Mouse (Mus musculus) gastrocnemius, postnatal 14 days (tissue): ENCODE measurements around the gene Sepsecs. TPM values are rescaled to one million over a fixed set of nuclear protein-coding genes. Genes with fewer than 3 reads are reported as not detected.
"Not testable (repeated sequence)": the region's sequence is repeated elsewhere in the genome, so short reads cannot be mapped to it uniquely, and the experiment has no call there.

ENCODE experiments used
- DNase-seq: peaks from one replicate; pipeline ENCODE4 v3.0.0; 2021; ENCODE audit warnings: mixed read lengths
- intact Hi-C: fragments of 180-260 bp; cut with DNase I; formaldehyde crosslinking; loops from one replicate; pipeline ENCODE4 v1.15.1; 2025; ENCODE audit warnings: low total_unique reads
- long read RNA-seq, 2 experiments: library from polyadenylated mRNA; stranded (forward); transcript quantifications; one replicate each; pipeline ENCODE4 v2.0.0; 2021
- total RNA-seq, 2 experiments: library from RNA; stranded (reverse); gene quantifications; 2 replicates each; pipeline ENCODE4 v1.2.3; 2021

The Sepsecs gene
- 1 to 10 TPM; 5.6 to 5.9 TPM for total RNA-seq
- long read RNA-seq, experiment 1, full-length matches to known transcripts, result 7 of 12 reads
- long read RNA-seq, experiment 1, partial matches to known transcripts, result 1 of 12 reads
- long read RNA-seq, experiment 1, other reads (novel, unspliced or antisense), result 4 of 12 reads
- long read RNA-seq, experiment 2, full-length matches to known transcripts, result 8 of 9 reads
- long read RNA-seq, experiment 2, partial matches to known transcripts, result 0 of 9 reads
- long read RNA-seq, experiment 2, other reads (novel, unspliced or antisense), result 1 of 9 reads

DNA sequence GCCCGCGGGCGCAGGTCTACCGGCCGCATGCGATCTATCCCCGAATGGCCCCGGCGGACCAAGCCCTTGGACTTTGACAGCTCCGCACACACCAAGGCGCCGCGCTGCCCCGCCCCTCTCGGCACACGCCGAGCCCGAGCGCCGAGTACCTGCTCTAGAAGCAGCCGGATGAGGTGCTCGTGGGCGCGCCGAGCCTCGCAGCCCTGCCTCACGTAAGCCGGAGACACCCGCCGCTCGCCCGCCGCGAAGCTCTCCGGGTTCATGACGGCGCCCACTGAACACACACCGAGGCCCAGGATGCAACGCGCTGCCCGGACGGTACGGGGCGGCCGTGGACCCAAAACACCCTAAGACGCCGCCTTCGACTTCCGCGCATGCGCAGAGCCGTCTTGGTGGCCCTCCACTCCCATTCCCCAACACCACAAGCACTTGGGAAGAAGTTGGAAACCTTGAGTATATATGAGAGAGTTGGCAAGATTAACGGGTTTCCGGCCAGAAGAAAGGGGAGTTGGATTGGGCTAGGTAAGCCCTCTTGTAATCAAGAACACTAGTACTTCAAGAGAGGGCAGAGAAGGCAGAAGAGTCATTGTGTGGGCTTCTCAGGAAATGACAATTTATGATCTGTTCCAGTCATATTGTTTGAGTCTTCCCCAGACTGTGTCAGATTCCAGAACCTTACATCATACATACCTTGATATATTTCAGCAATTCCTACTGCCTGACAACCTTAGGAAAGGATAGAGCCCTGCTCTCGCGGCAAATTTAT, at the start of gene Sepsecs:
Gene Sepsecs (minus strand): TSS at position 283 of the 766 bp plus-strand sequence.
- intact Hi-C loops, result loop anchor here (10.0 kb wide), 1 partner anchor 155 kb away; no protein-coding TSS in a partner anchor
- DNase-seq, result peak; percentile 93

DNA sequence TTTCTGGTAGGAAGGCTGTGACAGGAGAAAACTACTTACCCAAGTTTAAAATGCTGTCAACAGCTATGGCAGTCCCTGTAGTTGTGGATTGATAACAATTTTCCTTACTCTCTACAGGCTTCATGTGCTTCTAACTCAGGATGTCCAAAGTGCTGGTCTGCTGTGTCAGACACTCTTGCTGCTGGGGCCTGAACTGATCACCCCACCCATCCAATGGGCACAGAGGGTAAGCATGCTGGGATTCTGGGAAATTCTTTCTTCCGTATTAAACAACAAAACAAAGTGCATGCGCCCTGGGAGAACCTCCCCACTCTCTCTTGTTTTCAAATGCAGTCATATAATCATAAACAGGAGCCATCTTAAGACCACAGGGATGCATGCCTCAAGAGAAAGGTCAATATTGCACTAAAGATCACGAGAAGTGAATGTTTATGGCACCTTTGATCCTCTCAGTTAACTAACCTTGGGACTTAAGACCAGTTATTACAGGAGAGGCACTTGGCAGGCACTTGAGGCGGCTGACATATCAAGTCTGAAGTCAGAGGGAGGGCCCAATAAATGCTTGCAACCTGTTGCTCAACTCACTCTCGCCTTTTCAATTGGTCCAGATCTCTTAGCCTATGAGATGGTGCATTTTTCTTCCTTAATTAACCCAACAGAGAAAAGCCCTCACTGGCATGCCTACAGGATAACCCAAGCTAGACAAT, 47.4 kb upstream of the Sepsecs start:
- intact Hi-C loops, result no loop called here
- DNase-seq, result no peak

GRCm38 (mm10) chr5:52712704-52713103, 43.2 kb upstream of the Sepsecs start:
- no peak for DNase-seq
- intact Hi-C loops, result no loop called here

GRCm38 (mm10) chr5:52704562-52704961, 35.1 kb upstream of the Sepsecs start:
- no peak for DNase-seq
- intact Hi-C loops, result no loop called here

DNA sequence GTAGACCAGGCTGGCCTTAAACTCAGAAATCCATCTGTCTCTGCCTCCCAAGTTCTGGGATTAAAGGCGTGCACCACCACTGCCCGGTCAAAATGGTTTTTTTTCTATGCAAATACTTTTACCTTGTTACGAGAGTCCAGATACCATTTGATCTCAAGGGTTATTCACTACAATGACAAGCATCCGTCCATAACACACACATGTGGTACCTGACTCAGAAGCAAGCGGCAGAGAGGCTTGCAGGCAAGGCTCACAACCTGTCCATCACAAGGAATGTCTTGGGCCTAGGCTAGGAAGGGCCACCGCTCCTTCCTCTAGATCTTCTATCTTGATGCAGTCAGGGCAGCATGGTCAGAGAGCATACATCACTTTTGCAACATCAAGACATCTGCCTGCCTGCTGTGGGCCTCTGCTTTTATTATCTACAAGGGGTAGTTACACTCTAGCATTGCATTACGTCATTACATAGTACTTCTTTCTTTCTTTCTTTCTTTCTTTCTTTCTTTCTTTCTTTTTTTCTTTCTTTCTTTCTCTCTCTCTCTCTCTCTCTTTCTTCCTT, 28.5 kb upstream of the Sepsecs start:
- intact Hi-C loops, DNase-seq: not testable (repeated sequence)

- no peak for DNase-seq
These were observed 27.8 kb upstream of the Sepsecs start for GRCm38 (mm10) chr5:52697291-52697690.

GRCm38 (mm10) chr5:52687741-52688455, 18.4 kb upstream of the Sepsecs start:
- intact Hi-C loops, result no loop called here
- DNase-seq, result no peak

More at GRCm38 (mm10) chr5:52697291-52697690, 27.8 kb upstream of the Sepsecs start:
- intact Hi-C loops, result no loop called here

GRCm38 (mm10) chr5:52681111-52681510, 11.6 kb upstream of the Sepsecs start:
- intact Hi-C loops, result no loop called here
- no peak for DNase-seq

DNA sequence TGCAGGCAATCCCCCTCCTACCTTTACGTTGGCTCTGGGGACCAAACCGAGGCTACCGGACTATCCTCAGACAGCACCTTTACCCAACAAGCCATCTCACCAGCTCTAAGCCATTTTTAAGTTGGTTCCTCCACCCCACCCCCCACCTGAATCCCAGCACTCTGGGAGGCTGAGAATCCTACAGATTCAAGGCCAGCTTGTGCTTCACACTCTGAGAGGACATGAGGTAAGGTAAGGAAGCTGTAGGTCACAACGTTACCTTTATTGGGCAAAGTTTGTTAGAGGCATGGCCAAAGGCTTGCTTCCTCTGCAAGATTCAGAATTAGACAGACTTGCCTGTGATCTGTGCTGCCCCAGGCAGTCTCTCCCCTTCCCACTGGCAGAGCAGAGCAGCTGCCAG, 10.7 kb upstream of the Sepsecs start:
- intact Hi-C loops, result no loop called here
- DNase-seq, result no peak

GRCm38 (mm10) chr5:52678498-52679070, 9.1 kb upstream of the Sepsecs start:
- DNase-seq, result no peak
- intact Hi-C loops, result loop anchor here (10.0 kb wide), 1 partner anchor 146 kb away; no protein-coding TSS in a partner anchor

- intact Hi-C loops, result loop anchor here (10.0 kb wide), 1 partner anchor 148 kb away; no protein-coding TSS in a partner anchor
- DNase-seq, result no peak
These were observed 7.6 kb upstream of the Sepsecs start for GRCm38 (mm10) chr5:52677126-52677525.

DNA sequence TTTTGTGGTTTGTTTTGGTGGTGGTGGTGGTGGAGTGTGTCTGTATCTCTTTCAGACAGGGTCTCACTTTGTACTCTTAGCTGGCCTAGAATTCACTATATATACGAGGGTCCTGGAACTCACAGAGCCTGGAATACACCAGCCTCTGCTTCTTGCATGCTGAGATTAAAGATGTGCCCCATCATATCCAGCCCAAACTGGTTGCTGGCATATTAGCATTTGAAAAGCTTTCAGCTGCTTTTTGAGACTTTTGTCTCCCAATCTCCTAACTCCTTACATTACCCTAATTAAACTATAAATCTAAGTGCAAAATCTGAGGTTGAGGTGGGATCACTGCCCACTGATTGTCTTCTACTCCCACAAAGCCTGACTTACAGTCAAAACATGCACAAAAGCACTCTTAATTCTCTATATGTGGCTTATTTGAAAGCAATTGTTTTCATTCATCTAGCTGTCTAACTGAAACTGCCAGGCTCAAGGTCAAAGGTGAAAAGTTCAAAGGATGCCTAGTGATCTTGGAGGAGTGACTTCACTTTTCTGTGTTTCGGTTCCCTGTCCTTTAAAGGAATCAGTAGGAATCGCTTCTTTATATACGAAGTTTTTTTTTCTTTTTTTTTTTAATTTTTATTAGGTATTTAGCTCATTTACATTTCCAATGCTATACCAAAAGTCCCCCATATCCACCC, 5.0 kb upstream of the Sepsecs start:
- intact Hi-C loops, result loop anchor here (10.0 kb wide), 1 partner anchor 150 kb away; no protein-coding TSS in a partner anchor

GRCm38 (mm10) chr5:52673341-52673740, 3.8 kb upstream of the Sepsecs start:
- intact Hi-C loops, result loop anchor here (10.0 kb wide), 1 partner anchor 151 kb away; no protein-coding TSS in a partner anchor
- DNase-seq, result no peak

More for the DNA sequence above, 5.0 kb upstream of the Sepsecs start:
- no peak for DNase-seq

DNA sequence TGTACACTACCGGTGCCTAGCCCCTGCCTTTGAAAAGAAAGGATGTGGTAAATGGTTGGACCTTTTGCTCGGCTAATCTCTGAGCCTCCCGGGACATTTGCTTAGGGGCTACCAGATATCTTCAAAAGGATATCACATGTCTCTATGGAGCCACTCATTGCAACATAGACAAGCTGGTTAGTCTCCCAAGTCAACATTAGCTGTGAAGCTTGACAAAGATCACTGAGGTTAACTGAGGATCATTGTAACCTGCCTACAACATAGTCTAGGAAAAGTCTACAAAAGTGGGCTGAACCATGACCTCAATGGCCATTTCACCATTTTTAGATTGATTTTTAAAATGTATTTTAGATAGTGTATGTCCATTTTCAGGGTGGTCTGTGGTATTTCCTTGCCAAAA, 1.2 kb upstream of the Sepsecs start:
- intact Hi-C loops, result loop anchor here (10.0 kb wide), 1 partner anchor 154 kb away; no protein-coding TSS in a partner anchor
- DNase-seq, result no peak

DNA sequence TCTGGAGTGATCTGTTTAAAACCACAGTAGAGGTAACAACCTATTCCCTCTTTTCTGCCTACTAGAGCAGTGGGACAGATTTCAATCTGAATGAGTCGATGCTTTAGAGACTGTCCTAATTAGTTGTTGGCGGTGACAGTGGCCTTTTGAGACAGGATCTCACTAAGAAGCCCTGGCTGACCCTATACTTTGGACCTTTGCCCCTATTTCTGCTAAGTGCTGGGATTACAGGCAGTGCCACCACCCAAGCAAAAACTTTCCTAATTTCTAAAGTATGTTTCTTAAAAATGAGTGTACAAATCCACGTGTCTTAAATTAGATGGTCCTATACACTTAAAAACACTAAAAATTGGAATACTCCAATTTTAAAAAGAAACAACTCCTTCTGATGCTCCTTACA, 2.7 kb downstream of the Sepsecs start:
- intact Hi-C loops, result no loop called here
- DNase-seq, result no peak

- DNase-seq, result no peak
- intact Hi-C loops, result loop anchor here (5.0 kb wide), 1 partner anchor 136 kb away; no protein-coding TSS in a partner anchor
These were observed 11.6 kb downstream of the Sepsecs start for GRCm38 (mm10) chr5:52657957-52658356.

GRCm38 (mm10) chr5:52657336-52657735, 12.2 kb downstream of the Sepsecs start:
- no peak for DNase-seq
- intact Hi-C loops, result loop anchor here (5.0 kb wide), 1 partner anchor 135 kb away; no protein-coding TSS in a partner anchor

GRCm38 (mm10) chr5:52655992-52656391, 13.5 kb downstream of the Sepsecs start:
- no peak for DNase-seq

More at GRCm38 (mm10) chr5:52655992-52656391, 13.5 kb downstream of the Sepsecs start:
- intact Hi-C loops, result loop anchor here (5.0 kb wide), 1 partner anchor 134 kb away; no protein-coding TSS in a partner anchor
